Mouse (Mus musculus) thymus, adult 2 months (tissue): ENCODE results near the gene Cep250.

Experiments used
- CTCF ChIP-seq: fragments of 200-500 bp; IDR thresholded peaks from 2 replicates; pipeline ENCODE4 v1.5.1; 2012; ENCODE audit warnings: mild to moderate bottlenecking, control low read depth, low read length, moderate library complexity, borderline replicate concordance; ENCODE audit not compliant: control insufficient read depth, poor library complexity, insufficient read depth; ENCODE audit errors: extremely low read depth
- POLR2A ChIP-seq: fragments of 200-500 bp; IDR thresholded peaks from 2 replicates; pipeline ENCODE4 v1.6.1; 2012; ENCODE audit warnings: mild to moderate bottlenecking, low read length, control low read depth, moderate library complexity; ENCODE audit not compliant: control insufficient read depth, poor library complexity, insufficient read depth; ENCODE audit errors: extremely low read depth

DNA sequence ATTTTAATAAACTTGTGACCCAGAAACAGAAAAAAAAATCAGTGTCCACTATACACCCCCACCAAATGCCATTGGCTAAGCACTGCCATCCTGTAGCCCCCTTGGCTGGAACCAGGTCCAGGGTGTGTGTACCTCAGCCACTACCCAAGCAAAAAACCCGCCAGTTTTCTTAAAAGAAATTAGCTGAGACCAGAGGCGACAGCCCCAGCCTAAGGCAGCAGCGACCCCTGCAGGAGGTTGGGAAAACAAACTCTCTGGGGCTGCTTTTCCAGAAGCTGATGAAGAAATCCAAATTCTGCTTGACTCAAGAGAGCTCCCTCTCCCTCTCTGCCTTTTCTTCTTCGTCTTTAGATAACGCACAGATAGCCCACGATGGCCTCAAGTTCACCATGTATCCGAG lies 10.2 kb upstream of the Cep250 start:
- no peak for TF ChIP-seq POLR2A
- TF ChIP-seq CTCF, result peak; percentile 67; the same call in 1 of the 2 replicates
